Mouse (Mus musculus) right cerebral cortex, adult 18-20 months (tissue): ENCODE data around the gene Smarca2.

Source experiments
- DNase-seq: peaks from one replicate; pipeline ENCODE4 v3.0.0; 2022; ENCODE audit warnings: mixed read lengths

The Smarca2 gene

GRCm38 (mm10) chr19:26749427-26750137 lies 144.7 kb downstream of the Smarca2 start:
- DNase-seq: no peak

GRCm38 (mm10) chr19:26752611-26753163 lies 147.8 kb downstream of the Smarca2 start:
- no peak for DNase-seq

- DNase-seq: no peak
Observed at GRCm38 (mm10) chr19:26753266-26753872, 148.5 kb downstream of the Smarca2 start.

DNA sequence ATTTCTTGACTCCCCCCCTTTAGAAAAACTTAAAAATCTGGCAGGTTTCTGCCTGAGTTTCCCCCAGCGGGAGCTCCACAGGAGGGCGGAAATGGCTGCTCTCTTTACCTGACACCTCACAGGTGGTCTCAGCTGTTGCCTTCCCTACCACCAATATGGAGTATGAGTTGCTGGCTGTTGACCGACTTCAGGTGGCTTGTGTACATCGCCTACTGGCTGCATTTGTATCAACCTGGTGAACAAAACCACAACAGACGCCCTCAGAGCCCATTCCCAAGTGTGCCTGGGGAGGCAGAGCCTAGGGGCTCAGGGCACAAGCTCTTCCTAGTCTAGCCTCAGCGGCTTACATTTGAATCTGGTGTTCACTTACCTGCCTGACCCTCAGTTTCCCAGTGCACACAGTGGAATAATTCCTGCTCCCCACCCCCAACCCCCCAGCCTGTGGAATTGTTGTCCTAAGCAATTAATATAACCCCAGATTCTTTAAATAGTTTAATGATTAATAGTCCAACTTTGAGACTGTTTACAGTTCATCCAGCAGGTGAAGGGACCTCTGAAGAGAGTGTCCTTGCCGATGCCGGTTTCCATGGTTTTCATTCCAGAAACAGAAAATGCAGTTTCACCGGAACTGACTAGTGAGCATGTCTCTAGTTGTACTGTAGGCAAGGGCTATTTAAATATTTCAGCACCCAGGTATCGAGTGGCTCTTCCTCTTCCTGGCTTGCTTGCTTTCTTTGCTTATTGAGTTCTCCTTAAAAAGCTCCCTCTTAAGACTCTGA lies 149.4 kb downstream of the Smarca2 start:
- DNase-seq: no peak

DNA sequence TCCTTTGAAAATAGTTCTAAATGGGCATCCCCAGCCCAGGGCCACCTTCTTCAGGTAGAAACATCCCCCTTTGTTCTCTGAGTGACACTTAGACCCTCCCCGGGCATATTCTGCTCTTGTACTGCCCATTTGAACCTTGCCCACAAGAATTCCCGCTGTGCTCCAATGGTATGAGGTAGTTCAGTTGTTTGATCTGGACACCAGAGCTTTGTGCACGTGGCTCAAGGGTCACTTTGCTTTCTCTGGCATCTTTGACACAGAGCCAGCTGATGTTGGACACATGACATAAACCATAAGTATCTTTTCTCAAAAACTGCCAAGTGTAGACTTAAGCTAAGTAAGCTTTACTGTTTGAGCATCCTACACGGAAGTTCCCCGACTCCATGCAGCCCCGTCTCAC lies 151.1 kb downstream of the Smarca2 start:
- no peak for DNase-seq

DNA sequence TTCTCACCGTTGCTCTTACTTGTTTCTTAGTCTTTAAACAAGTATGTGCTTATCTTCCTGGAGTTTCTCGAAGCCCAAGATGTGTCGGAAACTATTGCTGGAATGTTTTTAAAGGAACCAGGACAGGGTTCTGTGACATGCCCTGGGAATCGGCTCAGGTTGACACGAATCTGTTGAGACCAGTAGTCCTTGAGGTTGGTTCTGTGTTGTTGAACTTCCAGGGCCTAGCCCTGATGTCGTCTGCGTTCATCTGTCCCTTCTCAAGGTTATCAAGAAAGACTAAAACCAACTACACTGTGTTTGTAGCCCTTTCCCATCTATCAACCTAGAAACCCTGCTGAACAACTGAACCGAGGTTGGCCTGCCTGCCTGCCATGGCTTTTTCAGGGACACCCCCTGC lies 151.5 kb downstream of the Smarca2 start:
- no peak for DNase-seq

- peak; percentile 40 for DNase-seq
Observed at GRCm38 (mm10) chr19:26758156-26758555, 153.3 kb downstream of the Smarca2 start.

- no peak for DNase-seq
Observed at GRCm38 (mm10) chr19:26758620-26759019, 153.8 kb downstream of the Smarca2 start.

DNA sequence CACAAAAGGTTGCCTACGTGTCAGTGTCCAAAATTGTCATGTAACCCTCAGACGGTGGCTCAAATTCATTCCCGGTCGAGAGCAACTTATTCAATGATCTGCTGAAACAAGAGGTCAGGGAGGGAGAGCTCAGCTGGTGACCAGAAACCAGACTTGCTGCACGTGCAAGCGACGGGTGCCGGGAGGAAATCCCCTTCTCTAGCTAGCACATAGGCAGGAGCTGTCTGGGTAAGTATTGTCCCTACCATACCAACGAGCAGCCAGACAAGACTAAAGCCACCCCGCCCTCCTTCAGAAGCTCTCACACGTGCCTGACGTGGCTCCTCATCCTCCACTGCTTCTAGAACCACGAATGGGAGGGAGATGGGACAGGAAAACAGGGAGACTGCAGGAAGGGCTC lies 154.4 kb downstream of the Smarca2 start:
- DNase-seq: no peak

DNA sequence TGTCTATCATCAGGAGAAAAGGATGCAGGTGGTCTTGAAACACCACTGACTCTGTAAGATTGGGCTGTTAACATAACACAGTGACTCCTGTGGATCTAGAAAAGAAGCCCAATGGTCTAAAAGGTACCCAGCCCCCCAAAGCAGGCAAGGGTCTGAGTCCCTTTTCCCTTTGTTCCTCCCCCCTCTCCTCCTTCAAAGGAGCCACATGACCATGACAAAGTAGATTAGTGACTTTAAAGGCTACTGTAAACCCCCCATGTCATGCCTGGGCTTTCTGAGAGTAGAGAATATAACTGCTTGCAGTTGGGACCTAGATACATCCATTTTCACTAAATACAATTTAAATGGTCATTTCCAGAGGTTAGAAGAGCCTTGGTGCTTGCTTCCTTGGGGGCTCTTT lies 156.4 kb downstream of the Smarca2 start:
- no peak for DNase-seq

DNA sequence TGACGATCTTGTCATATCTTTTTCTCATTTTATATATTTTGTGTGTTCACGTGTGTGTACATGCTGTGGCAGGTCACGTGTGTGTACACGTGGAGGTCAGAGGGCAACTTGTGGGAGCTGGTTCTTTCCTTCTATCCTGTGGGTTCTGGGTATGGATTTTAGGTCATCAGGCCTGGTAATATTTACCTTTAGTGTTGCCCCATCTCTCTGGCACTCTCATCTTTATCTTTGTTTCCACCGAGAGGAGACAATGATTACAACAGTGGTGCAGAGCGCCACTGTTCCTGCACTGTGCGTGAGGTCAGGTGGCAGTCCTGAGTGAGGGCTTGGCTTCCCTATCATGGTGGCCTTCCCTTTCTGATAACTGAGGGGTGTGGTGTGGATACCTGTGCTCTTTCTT lies 160.6 kb downstream of the Smarca2 start:
- DNase-seq: no peak

GRCm38 (mm10) chr19:26767454-26767853 lies 162.6 kb downstream of the Smarca2 start:
- no peak for DNase-seq

GRCm38 (mm10) chr19:26767941-26768340 lies 163.1 kb downstream of the Smarca2 start:
- DNase-seq: no peak

- DNase-seq: no peak
Observed at GRCm38 (mm10) chr19:26768846-26769245, 164.0 kb downstream of the Smarca2 start.

DNA sequence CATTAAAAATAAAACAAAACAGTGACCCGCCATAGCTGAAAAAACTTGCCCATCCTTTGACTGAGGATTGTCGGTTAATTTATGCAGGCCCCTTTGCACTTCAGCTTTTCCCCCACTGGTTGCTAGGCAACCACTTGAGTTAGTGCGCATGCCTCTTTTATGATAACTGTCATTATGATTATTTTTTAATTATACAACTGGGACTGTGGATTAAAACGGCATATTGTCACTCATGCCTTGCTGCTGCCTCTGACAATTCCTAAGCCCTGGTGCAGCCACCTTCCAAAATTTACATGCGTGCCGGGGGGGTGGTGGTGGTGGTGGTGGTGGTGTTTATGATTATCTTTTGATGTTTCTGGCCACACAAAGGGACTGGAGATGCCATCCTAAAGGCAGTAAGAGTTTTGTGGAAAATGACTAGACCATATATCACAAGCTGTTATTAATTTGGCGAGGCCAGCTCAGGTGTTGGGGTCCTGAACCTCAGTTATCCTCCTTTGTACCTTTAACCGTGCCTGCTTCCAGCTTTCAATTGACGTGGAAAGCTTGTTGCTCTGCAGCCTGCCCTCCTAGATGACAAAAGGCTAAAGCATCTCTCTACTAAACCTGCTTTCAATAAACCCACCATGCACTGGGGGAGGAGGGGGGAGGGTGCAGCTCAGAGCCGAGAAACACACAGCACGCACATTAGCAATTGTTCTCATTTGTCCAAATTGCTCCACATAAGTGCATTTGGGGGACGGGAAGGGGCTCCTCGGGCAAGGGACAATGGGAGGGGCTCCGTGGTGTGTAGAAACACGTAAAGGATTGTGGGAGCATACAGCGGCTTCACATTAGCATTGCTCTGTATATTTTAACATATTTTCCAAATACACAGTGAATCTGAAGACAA lies 165.0 kb downstream of the Smarca2 start:
- no peak for DNase-seq

GRCm38 (mm10) chr19:26770592-26770991 lies 165.7 kb downstream of the Smarca2 start:
- no peak for DNase-seq

GRCm38 (mm10) chr19:26772051-26772583 lies 167.3 kb downstream of the Smarca2 start:
- no peak for DNase-seq

- no peak for DNase-seq
Observed at GRCm38 (mm10) chr19:26776066-26777025, 171.5 kb downstream of the Smarca2 start.

- DNase-seq: no peak
Observed at GRCm38 (mm10) chr19:26778199-26778598, 173.3 kb downstream of the Smarca2 start.

GRCm38 (mm10) chr19:26781209-26781608 lies 176.4 kb downstream of the Smarca2 start:
- DNase-seq: no peak

DNA sequence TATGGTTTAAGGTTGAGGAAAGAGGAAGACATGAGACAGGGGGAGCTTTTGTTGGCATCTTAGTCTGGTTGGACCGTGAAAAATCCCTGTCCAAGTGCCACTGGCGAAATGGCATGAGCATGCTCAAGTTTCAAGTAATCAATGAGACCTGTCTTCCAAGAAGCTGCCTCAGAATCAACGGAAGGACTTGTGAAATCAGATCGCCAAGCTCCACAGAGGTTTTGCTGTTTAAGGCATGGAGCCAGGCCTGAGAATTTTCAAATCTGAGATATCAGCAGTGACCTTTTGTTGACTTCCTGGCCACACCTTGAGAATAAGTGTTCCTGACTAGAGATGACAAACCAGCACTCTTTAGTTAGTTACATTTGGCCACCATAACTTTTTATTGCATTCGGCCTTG lies 183.6 kb downstream of the Smarca2 start:
- DNase-seq: no peak
